Mouse (Mus musculus) ovary, postnatal 36 days (tissue): ENCODE data around the gene Disp1.
A peak's percentile ranks its signal among the peaks of the same experiment; 100 is the strongest.

Experiments used
- DNase-seq: peaks from one replicate; pipeline ENCODE4 v3.0.0; 2022; ENCODE audit warnings: low spot score, mixed read lengths

The Disp1 gene

DNA sequence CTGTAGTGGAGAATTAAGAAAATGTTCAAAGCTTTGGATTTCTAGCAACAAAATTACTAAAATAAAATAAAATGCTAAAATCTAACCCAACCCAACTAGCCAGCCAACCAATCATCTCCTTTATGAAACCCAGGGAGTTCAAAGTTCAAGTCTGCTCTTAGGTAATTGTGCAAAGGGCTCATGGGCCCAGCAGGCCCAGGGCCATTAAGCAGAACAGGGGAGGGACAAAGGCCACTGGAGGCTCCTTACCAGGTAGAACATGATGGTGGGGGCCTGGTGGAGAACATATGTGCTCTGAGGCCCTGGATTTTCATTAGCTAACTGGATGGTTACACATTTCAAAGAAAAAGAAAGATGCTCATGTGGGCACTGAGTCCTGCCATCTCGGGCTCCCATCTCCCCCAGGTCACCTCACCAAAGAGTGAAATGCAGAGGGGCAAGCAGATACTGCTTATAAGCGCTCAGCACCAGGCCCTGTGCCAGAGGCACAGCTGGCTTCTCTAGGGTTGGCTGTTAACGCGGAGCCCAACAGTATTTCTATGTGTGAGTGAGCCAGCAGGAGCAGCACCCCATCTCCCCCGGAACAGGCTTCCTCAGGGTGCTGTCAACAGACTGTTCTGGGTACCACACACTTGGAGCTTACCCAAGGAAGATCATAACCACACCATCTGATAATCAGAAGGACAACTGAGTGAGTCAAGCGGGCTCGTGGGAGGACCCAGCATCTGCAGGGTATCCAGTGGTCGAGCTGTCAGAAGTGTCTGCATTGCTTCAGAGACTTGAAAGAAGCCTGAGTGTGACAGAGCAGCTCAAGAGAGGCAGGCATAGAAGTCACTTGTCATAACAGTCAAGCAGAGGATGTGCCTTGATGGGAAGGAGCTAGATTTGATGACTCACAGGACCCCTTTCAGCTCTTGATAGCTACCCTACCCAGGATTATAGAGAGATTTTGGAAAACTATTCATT is 137.0 kb downstream of the Disp1 start:
- DNase-seq: no peak

DNA sequence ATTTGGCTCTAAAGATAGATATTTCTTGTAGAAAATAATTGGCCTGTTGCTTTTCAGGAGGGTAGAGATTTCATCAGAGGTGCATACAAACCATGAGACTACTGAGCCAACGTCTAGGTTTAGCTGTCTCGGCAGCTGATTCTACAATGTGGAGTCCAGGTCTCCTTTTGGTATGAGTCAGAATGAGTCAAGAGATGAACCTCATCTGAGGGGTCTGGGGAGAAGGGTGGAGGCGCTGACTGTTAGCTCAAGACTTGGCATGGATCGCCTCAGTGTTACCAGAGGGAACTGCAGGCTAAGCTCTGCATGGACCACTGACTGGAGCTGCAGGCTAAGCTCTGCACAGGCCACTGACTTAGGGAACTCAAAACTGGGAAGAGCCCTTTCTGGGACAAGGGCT is 138.9 kb downstream of the Disp1 start:
- no peak for DNase-seq

- DNase-seq: no peak
These were observed 140.2 kb downstream of the Disp1 start for GRCm38 (mm10) chr1:183081126-183081525.

- no peak for DNase-seq
These were observed 146.1 kb downstream of the Disp1 start for GRCm38 (mm10) chr1:183075121-183075822.

DNA sequence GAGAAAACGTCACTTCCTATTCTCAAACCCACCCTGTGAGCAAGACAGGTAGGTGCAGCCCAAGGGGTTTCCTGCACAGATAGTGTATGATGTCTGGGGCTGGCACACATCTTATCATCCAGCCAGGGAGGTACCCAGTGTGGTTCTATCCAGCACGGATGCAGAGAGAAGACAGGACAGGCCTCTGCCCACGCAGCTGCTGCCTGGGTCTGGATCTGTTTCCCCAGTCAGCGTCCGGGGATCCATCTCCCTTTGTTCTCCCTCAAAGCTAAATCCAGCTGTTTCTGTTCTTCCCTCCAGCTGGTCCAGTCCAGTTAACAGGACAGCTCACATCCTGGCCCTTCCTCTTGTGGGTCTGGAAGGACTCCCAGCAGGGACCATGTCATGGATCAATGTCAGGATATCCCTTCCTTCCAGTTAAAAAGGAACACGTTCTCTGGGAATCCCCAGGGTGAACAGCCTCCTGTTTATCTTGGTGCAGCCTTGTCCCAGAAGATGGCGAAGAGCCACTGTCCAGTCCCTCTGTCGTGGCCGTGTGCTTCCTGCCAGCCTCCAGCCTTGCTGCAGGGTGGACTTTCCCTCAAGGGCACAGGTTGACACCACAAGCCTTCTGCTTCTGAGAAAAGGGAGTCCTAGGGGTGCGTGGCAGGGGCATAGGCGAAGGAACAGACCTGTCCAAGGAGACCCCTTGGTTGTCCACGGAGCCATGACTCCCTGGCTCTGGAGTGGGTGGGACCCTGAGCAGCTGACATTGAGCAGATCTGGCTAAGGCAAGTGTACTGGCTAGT is 148.9 kb downstream of the Disp1 start:
- DNase-seq: no peak

DNA sequence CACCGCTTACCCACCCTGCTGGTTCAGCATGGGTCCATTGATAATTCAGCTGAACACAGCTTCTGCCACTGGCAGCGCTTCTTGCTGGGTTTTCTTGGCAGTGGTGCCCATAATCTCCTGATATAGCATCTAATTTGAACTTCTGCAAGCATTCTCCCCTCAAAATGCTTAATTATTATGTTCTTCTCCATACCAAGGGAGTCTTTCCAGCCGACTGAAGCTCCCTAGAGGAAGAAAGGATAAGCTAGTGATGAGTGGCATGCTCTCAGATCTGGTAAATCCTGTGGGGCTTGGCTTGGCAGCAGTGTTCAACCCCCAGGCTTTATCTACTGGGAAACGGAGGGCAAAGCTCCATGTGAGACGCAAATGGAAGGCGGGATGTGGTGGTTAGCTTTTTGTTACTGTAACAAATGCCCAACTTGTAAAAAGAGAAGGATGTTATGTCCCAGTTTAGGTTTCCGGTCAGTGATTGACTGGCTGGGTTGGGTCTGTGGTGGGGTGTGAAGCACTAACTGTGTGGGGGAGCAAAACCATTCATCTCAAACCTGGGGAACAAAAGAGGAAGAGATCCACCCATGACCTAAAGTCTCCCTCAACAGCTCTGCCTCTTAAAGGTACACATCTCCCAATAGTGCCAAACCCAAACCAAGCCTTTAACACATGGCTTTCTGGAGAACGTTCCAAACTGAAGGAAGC is 151.2 kb downstream of the Disp1 start:
- no peak for DNase-seq

GRCm38 (mm10) chr1:183067807-183068206 is 153.5 kb downstream of the Disp1 start:
- no peak for DNase-seq

GRCm38 (mm10) chr1:183066981-183067380 is 154.3 kb downstream of the Disp1 start:
- DNase-seq: no peak

DNA sequence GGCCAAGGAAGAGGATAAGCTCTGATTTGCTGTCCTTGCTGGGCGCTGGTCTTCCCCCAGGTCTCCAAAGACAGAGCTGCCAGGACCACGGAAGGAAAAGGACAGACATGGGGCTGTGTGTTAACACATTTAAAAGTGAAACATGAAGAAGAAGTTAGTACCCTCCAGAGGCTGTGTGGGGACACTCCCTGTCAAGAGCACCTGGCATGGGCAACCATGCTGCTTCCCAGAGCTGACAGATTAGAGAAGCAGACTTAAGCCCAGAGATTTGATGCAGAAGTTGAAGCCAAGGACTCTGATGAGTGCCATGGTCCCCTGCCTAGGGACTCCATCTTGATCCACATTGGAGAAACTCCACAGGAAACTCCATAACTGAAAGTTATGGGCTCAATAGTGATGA is 160.7 kb downstream of the Disp1 start:
- no peak for DNase-seq

GRCm38 (mm10) chr1:183056289-183056655 is 165.1 kb downstream of the Disp1 start:
- no peak for DNase-seq

DNA sequence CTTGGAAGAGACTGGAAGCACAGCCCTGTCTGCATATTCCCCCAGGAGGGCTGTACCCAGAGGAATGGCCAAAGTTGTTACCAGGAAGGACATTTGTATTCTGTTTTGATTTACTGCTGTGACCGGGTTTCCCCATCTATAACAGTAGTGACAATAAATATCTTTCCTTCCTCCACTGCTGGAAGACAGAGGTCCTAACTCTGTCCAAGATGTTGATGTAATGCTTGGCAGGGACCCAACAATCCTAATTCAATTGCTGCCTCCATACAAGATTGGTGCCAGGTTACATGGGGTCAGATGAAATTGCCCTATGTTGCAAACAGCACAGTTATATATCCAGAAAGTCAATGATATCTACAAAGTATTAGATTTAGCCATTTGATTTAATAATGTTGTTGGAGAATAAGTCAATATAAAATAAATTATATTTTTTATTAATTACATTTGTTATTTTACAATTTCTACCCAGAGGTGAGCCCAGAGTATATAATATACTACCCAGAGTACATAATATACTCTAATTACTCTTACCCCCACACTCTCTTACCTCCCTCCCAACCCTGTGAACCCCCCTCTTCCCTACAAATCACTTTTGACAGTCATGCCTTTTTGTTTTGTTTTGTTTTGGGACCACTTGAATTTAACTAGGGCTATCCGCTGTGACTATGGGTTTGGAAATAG is 165.6 kb downstream of the Disp1 start:
- no peak for DNase-seq

GRCm38 (mm10) chr1:183052663-183053062 is 168.7 kb downstream of the Disp1 start:
- DNase-seq: no peak

- DNase-seq: no peak
These were observed 172.0 kb downstream of the Disp1 start for GRCm38 (mm10) chr1:183049295-183049694.

DNA sequence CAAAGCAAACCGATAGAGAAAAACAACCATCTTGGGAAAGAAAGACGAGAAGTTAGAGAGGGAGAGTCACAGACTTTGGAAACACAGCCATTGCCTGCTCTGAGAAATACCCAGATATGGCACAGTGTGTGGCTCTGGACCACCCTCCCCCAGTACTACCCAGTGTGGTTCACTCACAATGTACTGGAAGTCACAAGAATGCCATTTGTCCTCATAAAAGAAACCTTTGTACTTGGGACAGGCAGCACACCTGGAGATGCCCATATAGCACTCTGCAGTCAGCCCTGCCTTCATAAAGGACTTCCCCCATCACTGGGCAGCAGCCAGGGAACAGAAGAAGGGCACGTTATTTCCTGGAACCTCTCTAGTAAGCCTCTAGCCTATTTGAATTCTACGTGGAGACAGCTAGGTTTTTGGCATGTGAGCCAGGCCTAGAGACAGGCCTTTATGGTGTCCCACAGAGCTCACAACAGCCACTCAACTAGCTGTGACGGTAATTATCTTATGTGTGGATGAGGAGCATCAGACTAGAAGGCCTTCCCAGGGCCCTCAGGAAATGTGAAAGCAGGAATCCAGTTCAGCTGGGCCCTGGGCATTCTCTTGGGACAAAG is 173.3 kb downstream of the Disp1 start:
- DNase-seq: no peak

DNA sequence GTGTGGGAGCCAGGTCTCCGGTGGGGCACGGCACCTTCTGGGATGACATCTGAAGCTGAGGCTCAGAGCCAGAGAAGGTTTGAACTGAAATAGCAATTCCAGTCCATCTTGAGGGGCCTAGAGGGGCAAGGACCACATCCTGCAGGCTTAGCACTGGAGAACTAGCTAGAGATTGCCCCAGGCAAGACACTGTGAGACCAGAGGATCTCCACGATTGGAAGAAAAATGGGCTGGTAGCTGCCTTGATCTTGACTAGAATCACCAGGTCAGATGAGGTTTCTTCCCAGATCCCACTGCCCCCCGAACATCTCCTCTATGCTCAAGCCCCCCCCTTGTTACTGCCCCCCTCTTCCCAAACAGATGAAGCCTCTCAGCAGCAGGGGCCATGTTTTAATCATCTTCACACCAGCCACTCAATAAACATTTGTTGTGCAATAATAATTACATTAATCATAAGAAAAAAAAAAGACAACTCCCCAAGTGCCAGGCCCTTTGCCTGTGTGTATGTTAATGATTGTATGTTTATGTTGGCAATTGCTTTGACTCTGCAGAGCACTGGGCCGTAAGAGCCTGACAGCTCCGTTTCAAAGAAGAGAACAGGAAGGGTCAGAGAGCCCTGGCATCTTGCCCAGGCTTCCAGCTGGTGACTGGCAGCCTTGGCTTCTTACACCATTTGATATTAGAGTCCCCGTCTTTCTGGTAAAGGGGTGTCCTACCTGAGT is 174.0 kb downstream of the Disp1 start:
- peak; percentile 65 for DNase-seq

GRCm38 (mm10) chr1:183046081-183046480 is 175.2 kb downstream of the Disp1 start:
- no peak for DNase-seq

- DNase-seq: no peak
These were observed 178.0 kb downstream of the Disp1 start for GRCm38 (mm10) chr1:183043161-183043812.

GRCm38 (mm10) chr1:183041703-183042102 is 179.6 kb downstream of the Disp1 start:
- no peak for DNase-seq

GRCm38 (mm10) chr1:183040847-183041382 is 180.4 kb downstream of the Disp1 start:
- DNase-seq: peak; percentile 28
